Mouse (Mus musculus) embryo, embryonic 11 days (tissue): ENCODE results near the gene Rgsl1.

Experiments
- DNase-seq: peaks from one replicate; pipeline ENCODE4 v3.0.0-alpha.2; 2015

Gene Rgsl1

GRCm38 (mm10) chr1:153739437-153740015 is 104.4 kb downstream of the Rgsl1 start:
- DNase-seq = no peak

GRCm38 (mm10) chr1:153737101-153738085 is 106.5 kb downstream of the Rgsl1 start:
- peak; percentile 70 for DNase-seq

- no peak for DNase-seq
These were observed 107.8 kb downstream of the Rgsl1 start for GRCm38 (mm10) chr1:153736096-153736495.

GRCm38 (mm10) chr1:153734866-153735265 is 109.1 kb downstream of the Rgsl1 start:
- DNase-seq = no peak

- DNase-seq = no peak
These were observed 110.8 kb downstream of the Rgsl1 start for GRCm38 (mm10) chr1:153733181-153733580.

GRCm38 (mm10) chr1:153730671-153731070 is 113.3 kb downstream of the Rgsl1 start:
- no peak for DNase-seq

- no peak for DNase-seq
These were observed 114.1 kb downstream of the Rgsl1 start for GRCm38 (mm10) chr1:153729806-153730205.
